Mouse (Mus musculus): Measurements from ENCODE around the gene Fth1.

The Fth1 gene

GRCm38 (mm10) chr19:9998063-9998416 lies 17.6 kb downstream of the Fth1 start:
- no peak for TF ChIP-seq GATA4 (IDR thresholded peaks at IDR 0.05; ENCODE audit: insufficient replicate concordance, low read length)

- TF ChIP-seq GATA4 (IDR thresholded peaks at IDR 0.05; ENCODE audit: insufficient replicate concordance, low read length): no peak
Observed at GRCm38 (mm10) chr19:9998736-9999486, 18.5 kb downstream of the Fth1 start.

GRCm38 (mm10) chr19:10000330-10000729 lies 19.9 kb downstream of the Fth1 start:
- no peak for TF ChIP-seq GATA4 (IDR thresholded peaks at IDR 0.05; ENCODE audit: insufficient replicate concordance, low read length)

- no peak for TF ChIP-seq GATA4 (IDR thresholded peaks at IDR 0.05; ENCODE audit: insufficient replicate concordance, low read length)
Observed at GRCm38 (mm10) chr19:10001206-10001969, 21.0 kb downstream of the Fth1 start, which contains the start of the genes Best1 and Rab3il1. TSS of gene Best1 (minus strand) at chr19:10001633. TSS of gene Rab3il1 (plus strand) at chr19:10001669.

- no peak for TF ChIP-seq GATA4 (IDR thresholded peaks at IDR 0.05; ENCODE audit: insufficient replicate concordance, low read length)
Observed at GRCm38 (mm10) chr19:10003696-10004095, 23.3 kb downstream of the Fth1 start.

GRCm38 (mm10) chr19:10011408-10011807 lies 31.0 kb downstream of the Fth1 start:
- no peak for TF ChIP-seq GATA4 (IDR thresholded peaks at IDR 0.05; ENCODE audit: insufficient replicate concordance, low read length)

- TF ChIP-seq GATA4 (IDR thresholded peaks at IDR 0.05; ENCODE audit: insufficient replicate concordance, low read length): no peak
Observed at GRCm38 (mm10) chr19:10012827-10013278, 32.5 kb downstream of the Fth1 start.

GRCm38 (mm10) chr19:10013348-10013747 lies 33.0 kb downstream of the Fth1 start:
- TF ChIP-seq GATA4 (IDR thresholded peaks at IDR 0.05; ENCODE audit: insufficient replicate concordance, low read length): no peak

- peak; percentile 52; the same call in 1 of the 2 replicates for TF ChIP-seq GATA4 (IDR thresholded peaks at IDR 0.05; ENCODE audit: insufficient replicate concordance, low read length)
Observed at GRCm38 (mm10) chr19:10013913-10014312, 33.5 kb downstream of the Fth1 start.

GRCm38 (mm10) chr19:10014824-10015223 lies 34.4 kb downstream of the Fth1 start:
- TF ChIP-seq GATA4 (IDR thresholded peaks at IDR 0.05; ENCODE audit: insufficient replicate concordance, low read length): no peak

GRCm38 (mm10) chr19:10015442-10015841 lies 35.0 kb downstream of the Fth1 start:
- no peak for TF ChIP-seq GATA4 (IDR thresholded peaks at IDR 0.05; ENCODE audit: insufficient replicate concordance, low read length)

GRCm38 (mm10) chr19:10016151-10016550 lies 35.8 kb downstream of the Fth1 start:
- no peak for TF ChIP-seq GATA4 (IDR thresholded peaks at IDR 0.05; ENCODE audit: insufficient replicate concordance, low read length)

GRCm38 (mm10) chr19:10017637-10018526 lies 37.5 kb downstream of the Fth1 start:
- TF ChIP-seq GATA4 (IDR thresholded peaks at IDR 0.05; ENCODE audit: insufficient replicate concordance, low read length): peak; percentile 43; the same call in 1 of the 2 replicates

GRCm38 (mm10) chr19:10018527-10018818 lies 38.1 kb downstream of the Fth1 start:
- no peak for TF ChIP-seq GATA4 (IDR thresholded peaks at IDR 0.05; ENCODE audit: insufficient replicate concordance, low read length)

- no peak for TF ChIP-seq GATA4 (IDR thresholded peaks at IDR 0.05; ENCODE audit: insufficient replicate concordance, low read length)
Observed at GRCm38 (mm10) chr19:10019214-10019760, 38.9 kb downstream of the Fth1 start.

All from liver, adult (tissue).